Mouse (Mus musculus) small intestine, adult 2 months (tissue): ENCODE measurements at regions not wholly inside any gene's neighbourhood (a gene's known extent, or its start where the extent isn't known, plus 50 kb on each side); places are given as distances from the start of the nearest gene placed in this dataset.

Experiments used
- CTCF ChIP-seq: fragments of 200-500 bp; IDR thresholded peaks from 2 replicates; pipeline ENCODE4 v1.5.1; 2012; ENCODE audit warnings: low read depth, mild to moderate bottlenecking, control low read depth, inconsistent platforms, low read length, moderate library complexity, mixed read lengths; ENCODE audit not compliant: insufficient replicate concordance, insufficient read length; ENCODE audit errors: extremely low read depth
- POLR2A ChIP-seq: fragments of 200-500 bp; IDR thresholded peaks from 2 replicates; pipeline ENCODE4 v1.6.1; 2012; ENCODE audit warnings: low read depth, mild to moderate bottlenecking, control low read depth, inconsistent platforms, low read length, moderate library complexity

GRCm38 (mm10) chr8:92171578-92171977 lies 185.8 kb upstream of the Irx5 start:
- TF ChIP-seq CTCF = no peak
- TF ChIP-seq POLR2A = no peak
